Mouse (Mus musculus): ENCODE results near the gene Zfpl1.

DNA sequence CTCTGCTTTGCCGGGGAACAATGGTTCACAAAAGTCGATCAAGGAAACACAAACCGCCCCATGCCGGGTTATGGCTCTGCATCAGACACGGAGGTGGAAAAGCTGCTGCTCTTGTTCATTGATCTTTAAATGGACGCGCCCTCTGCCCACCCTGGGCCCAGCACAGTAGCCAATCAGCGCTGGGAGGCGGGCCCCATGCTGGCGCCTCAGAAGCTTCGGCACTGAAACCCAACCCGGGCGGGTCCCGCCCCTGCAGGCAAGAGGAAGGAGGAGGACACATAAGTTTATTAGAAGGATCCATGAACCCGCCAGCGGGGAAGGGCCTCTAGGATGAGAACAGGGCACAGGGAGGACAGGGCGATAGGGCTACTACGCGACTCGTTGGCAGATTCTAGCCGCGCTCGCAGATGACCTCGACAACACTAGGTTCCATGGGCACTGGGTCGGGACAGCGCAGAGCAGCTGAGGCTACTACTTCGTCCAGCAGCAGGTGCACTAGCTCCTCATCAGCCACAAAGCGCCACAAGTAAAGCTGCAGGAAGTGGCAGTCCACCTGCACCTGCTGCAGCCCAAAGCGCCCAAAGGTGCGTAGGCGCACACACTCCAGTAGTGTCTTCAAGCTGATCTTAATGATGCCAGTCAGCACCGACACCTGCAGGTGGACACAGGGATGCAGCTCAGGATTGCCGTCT is 16.9 kb downstream of the Zfpl1 start, which contains the start of gene Tm7sf2:
- TF ChIP-seq CTCF (IDR thresholded peaks at IDR 0.05; ENCODE audit: control insufficient read depth, insufficient read depth, low read length) = 0 out of 2 replicates have a peak, but pooled peaks have one; percentile 12
- no peak for TF ChIP-seq POLR2A (IDR thresholded peaks at IDR 0.05; ENCODE audit: borderline replicate concordance, control insufficient read depth, low read depth, low read length)

Data from bone marrow, adult 2 months (tissue).